Mouse (Mus musculus): Measurements from ENCODE around the gene Pgghg. TPM values are rescaled to one million over a fixed set of nuclear protein-coding genes. Genes with fewer than 3 reads are reported as not detected.

Pgghg gene
- polyA plus RNA-seq, 1 experiment from 2014 or later, result 15.4 TPM

DNA sequence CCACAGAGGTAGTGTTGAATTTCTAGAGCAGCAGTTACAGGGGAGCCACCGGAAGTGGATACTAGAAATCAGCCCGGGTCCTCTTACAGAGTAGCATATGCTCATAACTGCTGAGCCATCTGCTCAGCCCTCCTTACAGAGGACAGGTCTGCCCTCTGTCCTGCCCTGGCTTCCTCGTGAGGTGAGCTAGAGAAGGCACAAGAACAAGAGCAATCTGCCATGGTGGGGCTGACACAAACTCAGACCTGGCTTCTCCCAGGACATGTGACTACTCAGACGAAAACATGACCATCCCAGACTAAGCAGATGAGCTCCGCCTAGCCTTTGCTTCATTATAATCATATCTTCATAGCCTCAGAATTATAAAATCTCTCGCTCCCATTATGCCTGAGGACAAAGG, 10.6 kb downstream of the Pgghg start:
- H3K27me3 ChIP-seq (ENCODE audit: low read depth, poor library complexity, severe bottlenecking), result no peaks in the 10 kb centered on the region
- no peak overlapping the region for H3K27ac ChIP-seq (replicated peaks)
- DNase-seq (ENCODE audit: low spot score), result no peak
- H3K36me3 ChIP-seq, result peaks cover 26% of the 10 kb centered on the region
- peaks cover 49% of the 10 kb centered on the region for H3K4me1 ChIP-seq
- 73% methylated on average over 6 of the region's 6 CpGs for WGBS
- H3K9me3 ChIP-seq (replicated peaks), result no peaks in the 10 kb centered on the region
- no peak overlapping the region for H3K4me3 ChIP-seq

GRCm38 (mm10) chr7:140952441-140952840, 11.2 kb downstream of the Pgghg start:
- no peaks in the 10 kb centered on the region; the same call in 1 of the 2 replicates for H3K27me3 ChIP-seq (ENCODE audit: low read depth, poor library complexity, severe bottlenecking)
- peaks cover 49% of the 10 kb centered on the region for H3K4me1 ChIP-seq
- WGBS, result 90% methylated on average over 7 of the region's 7 CpGs
- no peak overlapping the region for H3K27ac ChIP-seq (replicated peaks)
- DNase-seq (ENCODE audit: low spot score), result no peak
- no peaks in the 10 kb centered on the region for H3K9me3 ChIP-seq (replicated peaks)
- no peak overlapping the region for H3K4me3 ChIP-seq
- peaks cover 20% of the 10 kb centered on the region for H3K36me3 ChIP-seq

DNA sequence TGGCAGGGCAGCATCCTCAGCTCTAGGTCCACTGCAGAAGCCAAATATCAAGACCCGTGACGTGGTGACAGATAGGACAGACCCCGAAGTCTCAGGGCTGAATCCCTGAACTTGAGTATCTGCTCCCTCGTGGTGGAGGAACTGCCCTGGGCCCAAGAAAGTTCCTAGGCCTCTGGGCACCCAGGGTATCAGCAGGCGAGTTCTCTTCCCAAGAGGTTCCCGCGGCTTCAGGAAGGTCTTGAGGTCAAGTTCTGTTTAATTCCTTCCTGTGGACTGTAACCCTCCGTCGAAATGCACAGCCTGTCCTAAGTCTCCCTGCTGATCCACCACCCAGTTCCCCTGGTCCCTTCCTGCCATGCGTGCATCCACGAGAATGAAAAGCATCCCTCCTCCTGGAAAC, 11.9 kb downstream of the Pgghg start:
- H3K4me1 ChIP-seq, result peaks cover 49% of the 10 kb centered on the region
- no peaks in the 10 kb centered on the region; the same call in 1 of the 2 replicates for H3K27me3 ChIP-seq (ENCODE audit: low read depth, poor library complexity, severe bottlenecking)
- no peak overlapping the region for H3K27ac ChIP-seq (replicated peaks)
- H3K36me3 ChIP-seq, result peaks cover 13% of the 10 kb centered on the region
- H3K9me3 ChIP-seq (replicated peaks), result no peaks in the 10 kb centered on the region
- no peak for DNase-seq (ENCODE audit: low spot score)
- 88% methylated on average over 11 of the region's 11 CpGs for WGBS
- no peak overlapping the region for H3K4me3 ChIP-seq

- H3K36me3 ChIP-seq, result peaks cover 5% of the 10 kb centered on the region; the same call in 1 of the 2 replicates
- no peak for DNase-seq (ENCODE audit: low spot score)
- H3K27me3 ChIP-seq (ENCODE audit: low read depth, poor library complexity, severe bottlenecking), result no peaks in the 10 kb centered on the region; the same call in 1 of the 2 replicates
- peaks cover 51% of the 10 kb centered on the region for H3K4me1 ChIP-seq
- peak overlapping the region; percentile 57 for H3K4me3 ChIP-seq
- H3K27ac ChIP-seq (replicated peaks), result 0 out of 2 replicates have a peak overlapping the region, but pooled peaks have one; percentile 1
- 66% methylated on average over 15 of the region's 15 CpGs for WGBS
- H3K9me3 ChIP-seq (replicated peaks), result no peaks in the 10 kb centered on the region
These were observed 12.9 kb downstream of the Pgghg start for GRCm38 (mm10) chr7:140953800-140954732.

DNA sequence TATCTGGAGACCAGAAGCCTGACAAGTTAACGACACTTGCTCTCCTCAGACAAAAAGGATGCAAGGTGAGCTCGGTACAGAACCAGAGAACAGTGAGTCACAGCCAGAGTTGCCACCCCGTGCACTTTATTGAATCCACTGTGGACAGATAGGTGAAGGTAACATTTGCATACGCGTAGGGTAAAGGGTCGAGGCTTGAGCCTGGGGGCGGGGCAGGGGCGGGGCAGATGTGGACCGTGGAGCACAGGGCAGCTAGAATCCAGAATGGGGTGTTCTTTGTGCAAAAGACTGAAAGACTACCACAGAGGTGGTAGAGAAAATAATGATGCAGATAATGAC, 13.5 kb downstream of the Pgghg start:
- no peak overlapping the region; the same call in 1 of the 2 replicates for H3K27ac ChIP-seq (replicated peaks)
- H3K27me3 ChIP-seq (ENCODE audit: low read depth, poor library complexity, severe bottlenecking), result no peaks in the 10 kb centered on the region; the same call in 1 of the 2 replicates
- 12% methylated on average over 9 of the region's 9 CpGs for WGBS
- peaks cover 57% of the 10 kb centered on the region for H3K4me1 ChIP-seq
- no peaks in the 10 kb centered on the region; the same call in 1 of the 2 replicates for H3K36me3 ChIP-seq
- no peak for DNase-seq (ENCODE audit: low spot score)
- H3K9me3 ChIP-seq (replicated peaks), result no peaks in the 10 kb centered on the region
- peak overlapping the region; percentile 57 for H3K4me3 ChIP-seq

- 10% methylated on average over 17 of the region's 17 CpGs for WGBS
- no peak for DNase-seq (ENCODE audit: low spot score)
- H3K4me1 ChIP-seq, result peaks cover 56% of the 10 kb centered on the region
- H3K27ac ChIP-seq (replicated peaks), result peak overlapping the region; percentile 80
- H3K4me3 ChIP-seq, result peak overlapping the region; percentile 57
- no peaks in the 10 kb centered on the region; the same call in 1 of the 2 replicates for H3K27me3 ChIP-seq (ENCODE audit: low read depth, poor library complexity, severe bottlenecking)
- no peaks in the 10 kb centered on the region; the same call in 1 of the 2 replicates for H3K36me3 ChIP-seq
- H3K9me3 ChIP-seq (replicated peaks), result no peaks in the 10 kb centered on the region
These were observed 14.2 kb downstream of the Pgghg start for GRCm38 (mm10) chr7:140955342-140955741.

GRCm38 (mm10) chr7:140955758-140956555, 14.8 kb downstream of the Pgghg start, which contains the start of the genes Gm45717 and Ifitm2:
TSS of gene Gm45717 (minus strand) at chr7:140955937.
TSS of gene Ifitm2 (minus strand) at chr7:140955987.
- Histone ChIP-seq H3K27me3 (ENCODE audit: low read depth, poor library complexity, severe bottlenecking) (no peaks in the 10 kb centered on the region; the same call in 1 of the 2 replicates), H3K36me3 (no peaks in the 10 kb centered on the region; the same call in 1 of the 2 replicates), H3K9me3 (replicated peaks) (no peaks in the 10 kb centered on the region), H3K4me3 (peak within 1 kb of the TSS; percentile 57), H3K27ac (replicated peaks) (peak within 1 kb of the TSS; percentile 80), H3K4me1 (peaks cover 50% of the 10 kb centered on the region)
- 19% methylated on average over 11 of the region's 11 CpGs for WGBS
- peak; percentile 47 for DNase-seq (ENCODE audit: low spot score)

DNA sequence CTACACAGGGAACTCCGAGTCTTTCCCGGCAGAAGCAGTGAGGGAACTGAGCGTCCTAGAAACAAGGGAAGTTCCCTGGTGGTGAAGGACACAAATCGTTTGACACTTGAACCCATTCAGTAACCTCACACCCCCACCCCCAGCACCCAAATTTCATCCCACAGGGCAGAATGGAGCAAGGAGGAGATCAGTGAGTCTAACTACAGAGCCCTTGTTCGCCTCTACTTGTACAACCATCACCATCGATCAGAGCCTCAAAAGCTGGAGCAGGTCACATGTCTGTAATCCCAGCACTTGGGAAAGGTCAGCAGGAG, 15.3 kb downstream of the Pgghg start:
- Histone ChIP-seq H3K36me3 (no peaks in the 10 kb centered on the region; the same call in 1 of the 2 replicates), H3K27ac (replicated peaks) (peak overlapping the region; percentile 80; the same call in 1 of the 2 replicates), H3K4me3 (no peak overlapping the region; the same call in 1 of the 2 replicates), H3K9me3 (replicated peaks) (no peaks in the 10 kb centered on the region), H3K4me1 (peaks cover 44% of the 10 kb centered on the region), H3K27me3 (ENCODE audit: low read depth, poor library complexity, severe bottlenecking) (no peaks in the 10 kb centered on the region; the same call in 1 of the 2 replicates)
- no peak for DNase-seq (ENCODE audit: low spot score)
- 63% methylated on average over 6 of the region's 6 CpGs for WGBS

DNA sequence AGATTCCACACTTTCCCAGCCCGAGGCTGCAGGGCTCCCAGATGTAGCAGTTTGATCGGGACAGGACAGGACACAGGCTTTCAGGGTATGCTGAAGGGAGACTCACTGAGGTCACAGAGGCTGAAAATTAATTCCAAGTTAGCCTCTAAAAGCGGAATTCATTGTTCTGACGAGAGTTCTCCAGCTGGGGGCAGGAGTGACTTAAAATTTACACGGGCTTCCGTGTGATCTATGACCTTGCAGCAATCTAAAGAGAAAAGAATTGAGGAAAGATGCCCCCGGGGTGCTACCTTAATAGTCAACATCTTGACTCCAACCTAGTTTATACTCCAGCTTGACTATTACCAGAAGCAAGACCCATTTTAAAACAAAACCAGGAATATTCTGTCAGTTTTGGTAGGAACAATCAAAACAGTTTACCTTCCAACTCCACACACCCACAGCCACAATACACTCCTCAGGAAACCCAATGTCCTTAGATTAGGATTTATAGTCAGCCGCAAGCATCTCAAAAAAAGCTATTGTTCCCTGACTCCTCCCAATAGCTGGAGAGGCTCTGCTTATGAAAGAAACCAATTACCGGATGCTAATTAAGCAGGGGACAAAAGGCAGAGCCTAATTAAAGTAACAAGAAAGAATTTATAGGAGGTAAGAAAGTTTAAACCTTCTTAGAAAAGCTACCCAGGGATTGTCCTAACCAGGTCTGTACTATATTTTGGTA, 18.1 kb downstream of the Pgghg start:
- Histone ChIP-seq H3K9me3 (replicated peaks) (no peaks in the 10 kb centered on the region), H3K4me1 (peaks cover 34% of the 10 kb centered on the region), H3K27ac (replicated peaks) (no peak overlapping the region), H3K36me3 (no peaks in the 10 kb centered on the region), H3K27me3 (ENCODE audit: low read depth, poor library complexity, severe bottlenecking) (no peaks in the 10 kb centered on the region; the same call in 1 of the 2 replicates), H3K4me3 (no peak overlapping the region)
- 5% methylated on average over 9 of the region's 9 CpGs for WGBS
- DNase-seq (ENCODE audit: low spot score), result no peak

GRCm38 (mm10) chr7:140960026-140960425, 18.8 kb downstream of the Pgghg start:
- Histone ChIP-seq H3K9me3 (replicated peaks) (no peaks in the 10 kb centered on the region), H3K27ac (replicated peaks) (no peak overlapping the region), H3K36me3 (no peaks in the 10 kb centered on the region), H3K4me1 (peaks cover 27% of the 10 kb centered on the region), H3K27me3 (ENCODE audit: low read depth, poor library complexity, severe bottlenecking) (no peaks in the 10 kb centered on the region; the same call in 1 of the 2 replicates), H3K4me3 (no peak overlapping the region)
- 62% methylated on average over 5 of the region's 5 CpGs for WGBS
- no peak for DNase-seq (ENCODE audit: low spot score)

- H3K27me3 ChIP-seq (ENCODE audit: low read depth, poor library complexity, severe bottlenecking), result no peaks in the 10 kb centered on the region; the same call in 1 of the 2 replicates
- 36% methylated on average over 2 of the region's 2 CpGs for WGBS
- no peak for DNase-seq (ENCODE audit: low spot score)
These were observed 20.2 kb downstream of the Pgghg start for GRCm38 (mm10) chr7:140961416-140961815.

GRCm38 (mm10) chr7:140962733-140963132, 21.5 kb downstream of the Pgghg start:
- no peak for DNase-seq (ENCODE audit: low spot score)
- Histone ChIP-seq H3K27me3 (ENCODE audit: low read depth, poor library complexity, severe bottlenecking) (peaks cover 8% of the 10 kb centered on the region), H3K4me1 (peaks cover 17% of the 10 kb centered on the region), H3K4me3 (no peak overlapping the region), H3K27ac (replicated peaks) (no peak overlapping the region), H3K36me3 (no peaks in the 10 kb centered on the region), H3K9me3 (replicated peaks) (no peaks in the 10 kb centered on the region)
- 72% methylated on average over 2 of the region's 2 CpGs for WGBS

More at GRCm38 (mm10) chr7:140961416-140961815, 20.2 kb downstream of the Pgghg start:
- Histone ChIP-seq H3K4me1 (peaks cover 13% of the 10 kb centered on the region), H3K4me3 (no peak overlapping the region), H3K9me3 (replicated peaks) (no peaks in the 10 kb centered on the region), H3K27ac (replicated peaks) (no peak overlapping the region), H3K36me3 (no peaks in the 10 kb centered on the region)

All from midbrain, embryonic 10.5 days (tissue).